Mouse (Mus musculus): ENCODE data around the gene Il2rg. TPM values are rescaled to one million over a fixed set of nuclear protein-coding genes. Genes with fewer than 3 reads are reported as not detected.

The Il2rg gene
- 21.5 and 23.4 TPM in 2 replicates for polyA plus RNA-seq (2012; rRNA removed; ENCODE audit: low replicate concordance)

DNA sequence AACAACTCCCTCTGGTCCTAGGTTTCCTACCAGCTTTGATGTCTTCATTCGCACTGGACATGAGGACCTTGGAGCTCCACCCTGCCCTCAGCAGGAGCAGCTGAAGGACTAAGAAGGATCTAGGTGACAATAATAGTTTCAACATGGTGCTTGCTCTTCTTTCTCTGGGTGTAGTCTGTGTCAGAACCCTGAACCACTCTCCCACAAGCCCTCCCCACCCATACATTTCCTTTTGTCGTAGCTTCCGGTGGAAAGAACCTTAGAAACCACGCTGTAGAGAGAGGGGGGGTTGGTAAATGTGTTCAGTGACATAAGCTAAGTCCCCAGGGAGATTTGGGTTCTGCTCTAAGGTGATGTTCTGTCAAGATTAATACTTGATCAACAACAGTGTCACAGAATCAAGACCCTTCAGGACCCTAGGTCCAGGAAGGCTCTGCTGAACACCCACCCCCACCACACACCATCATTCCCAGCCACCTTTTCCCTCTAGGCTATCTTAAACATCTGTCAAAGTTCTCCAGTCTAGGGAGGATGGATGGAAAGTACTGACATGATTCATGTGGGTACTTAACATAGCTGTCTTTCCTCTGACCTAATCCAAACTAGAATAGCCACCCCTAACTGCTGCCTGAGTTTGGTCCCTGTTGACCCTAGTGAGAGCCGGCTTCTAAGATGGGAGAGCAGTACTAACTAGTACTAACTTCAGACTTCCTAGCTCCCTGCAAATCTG lies at the start of gene Il2rg:
Gene Il2rg (minus strand): TSS at position 231 of the 730 bp plus-strand sequence.

DNA sequence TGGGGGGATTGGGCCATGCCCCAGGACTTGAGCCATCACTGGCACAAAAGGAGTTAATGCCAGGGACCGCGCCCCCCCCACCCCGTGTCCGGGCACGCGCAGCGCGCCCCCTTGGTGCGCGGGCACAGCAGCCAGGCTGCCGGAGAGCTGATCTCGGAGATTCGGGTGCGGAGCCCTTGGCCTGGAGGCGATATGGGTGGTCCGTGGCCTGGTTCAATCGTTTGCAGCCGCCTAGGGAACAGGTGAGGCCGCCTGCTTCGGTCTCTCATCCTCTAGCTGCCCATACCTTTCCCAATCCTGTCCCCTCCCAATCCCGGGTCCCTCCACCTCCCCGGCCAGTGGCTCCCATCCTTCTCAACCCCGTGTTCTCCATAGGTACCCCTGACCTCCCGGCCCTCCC lies 31.0 kb upstream of the Il2rg start, which contains the start of gene Nlgn3:
Gene Nlgn3 (plus strand): TSS at position 114 of the 400 bp plus-strand sequence.

DNA sequence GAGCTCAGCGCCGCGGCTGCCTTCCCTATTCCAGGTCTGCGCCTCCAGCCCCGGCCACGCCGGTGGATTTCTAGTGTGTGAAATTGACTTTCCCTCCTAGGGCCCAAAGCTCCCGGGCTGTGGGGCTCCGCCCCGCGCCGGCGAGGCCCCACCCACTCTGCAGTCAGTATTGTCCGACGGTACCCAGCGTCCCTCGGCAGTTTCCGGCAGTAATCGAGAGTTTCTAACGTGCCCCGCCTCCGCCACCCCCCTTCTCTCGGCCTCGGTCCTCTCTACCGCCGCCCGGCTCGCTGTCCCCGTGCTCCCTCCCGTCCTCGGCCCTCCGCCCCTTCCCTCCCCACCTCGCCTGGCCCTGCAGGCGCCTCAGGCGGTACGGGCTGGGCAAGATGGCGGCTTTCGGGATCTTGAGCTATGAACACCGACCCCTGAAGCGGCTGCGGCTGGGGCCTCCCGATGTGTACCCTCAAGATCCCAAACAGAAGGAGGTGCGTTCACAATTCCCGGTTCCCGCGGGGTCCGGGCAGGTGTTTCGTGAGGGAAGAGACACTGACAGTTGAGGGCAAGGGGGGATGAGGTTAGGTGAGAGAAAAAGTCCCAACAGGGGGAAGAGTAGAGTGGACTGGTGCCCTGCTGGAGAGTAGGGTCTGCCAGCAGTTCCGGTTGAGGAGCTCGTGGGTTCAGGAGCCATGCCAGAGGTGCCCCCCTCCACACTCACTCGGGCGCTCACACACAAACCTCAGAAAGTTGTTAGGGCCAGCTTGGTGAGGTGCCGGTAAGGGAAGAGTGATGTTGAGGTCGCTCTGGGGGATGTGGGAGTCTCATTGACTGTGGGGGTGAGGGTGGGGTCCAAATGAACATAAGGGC lies 6.1 kb upstream of the Il2rg start, which contains the start of gene Med12:
Gene Med12 (plus strand): TSS at position 156 of the 864 bp plus-strand sequence.

DNA sequence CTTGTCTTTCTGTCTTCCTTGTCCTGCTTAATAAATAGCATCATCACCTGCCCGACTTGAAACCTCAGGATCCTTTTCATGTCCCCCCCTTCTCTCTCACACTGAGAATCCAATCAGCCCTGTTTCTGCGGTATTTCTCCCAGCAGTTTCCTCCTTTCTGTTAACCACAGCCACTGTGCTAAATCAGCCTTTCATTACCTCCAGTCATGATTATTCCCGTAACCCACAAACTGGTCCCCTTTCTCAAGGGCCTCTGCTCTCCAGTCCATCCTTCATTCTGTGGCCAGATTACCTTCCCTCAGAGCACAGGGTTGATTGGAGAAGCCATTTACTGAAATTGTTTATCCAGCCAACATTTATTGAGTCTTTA lies 685 bp upstream of the Il2rg start, which contains the start of gene Gm20489:
Gene Gm20489 (minus strand): TSS at position 269 of the 370 bp plus-strand sequence.

DNA sequence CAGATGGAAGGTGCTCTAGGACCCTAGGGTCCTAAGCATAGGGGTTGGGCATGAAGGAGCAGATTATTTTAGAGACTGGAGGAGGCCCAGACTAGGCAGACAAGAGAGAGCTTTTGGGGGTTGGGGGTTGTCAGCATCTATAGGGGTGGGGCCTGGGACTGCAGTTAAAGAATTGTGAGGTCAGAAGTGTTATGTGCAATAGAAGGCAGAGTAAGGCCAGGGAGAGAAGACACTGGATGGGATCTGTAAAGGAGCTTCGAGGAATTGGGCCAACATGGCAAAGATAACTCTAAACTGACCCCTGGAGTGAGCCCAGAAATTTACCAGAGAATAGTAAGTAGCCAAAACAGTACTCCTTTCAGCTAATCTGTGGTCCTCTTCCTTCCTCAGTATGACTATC lies 4.2 kb downstream of the Il2rg start, which contains the start of gene Gm614:
Gene Gm614 (minus strand): TSS at position 101 of the 400 bp plus-strand sequence.

GRCm38 (mm10) chrX:101253952-101254729 lies 13.9 kb downstream of the Il2rg start, which contains the start of gene Foxo4:
Gene Foxo4, plus strand, starts transcription at chrX:101254528.

DNA sequence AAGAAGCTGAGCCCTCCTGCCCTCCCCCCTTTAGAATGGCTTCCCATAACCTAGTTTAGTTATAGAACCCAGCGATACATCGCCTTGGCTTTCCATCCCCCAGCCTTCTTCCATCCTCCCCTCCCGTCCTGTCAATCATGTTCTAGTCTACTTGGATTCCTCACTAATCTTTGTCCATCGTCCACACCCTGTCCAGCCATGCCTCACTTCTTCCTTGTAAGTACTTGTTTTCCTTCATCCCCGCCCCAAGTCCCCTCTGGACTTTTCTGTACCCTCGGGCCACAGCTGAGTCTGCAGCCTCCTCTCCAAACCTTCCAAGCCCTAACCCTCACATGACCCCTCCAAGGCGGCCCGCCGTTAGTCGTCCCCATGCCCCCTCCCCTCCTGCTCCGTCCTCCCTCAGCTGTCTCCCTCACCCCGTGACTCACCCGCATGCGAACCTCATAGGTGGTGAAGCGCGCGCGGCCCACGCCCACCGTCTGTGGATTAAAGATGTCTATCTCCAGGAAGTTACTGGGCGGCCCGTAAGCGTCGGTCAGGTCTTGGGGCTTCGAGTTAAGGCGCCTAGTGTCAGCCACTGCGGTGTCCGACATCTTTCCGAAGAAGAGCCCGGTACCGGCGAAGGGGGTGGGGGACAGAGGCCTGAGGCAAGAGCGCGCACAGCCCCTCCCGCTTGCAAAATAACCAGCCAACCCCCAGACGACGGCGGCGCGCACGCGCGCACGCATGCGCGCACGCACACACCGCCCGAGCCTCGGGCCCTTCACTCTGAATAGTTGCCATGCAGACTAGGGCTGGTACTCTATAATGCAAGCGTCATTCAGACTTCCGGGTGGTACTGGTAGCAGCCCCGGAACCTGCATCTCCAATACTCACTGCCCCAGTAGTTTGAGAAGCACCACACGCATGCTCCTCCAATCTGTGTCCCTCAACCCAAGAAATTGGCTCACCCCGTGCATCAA lies 45.9 kb downstream of the Il2rg start, which contains the start of gene Snx12:
Gene Snx12 (minus strand): TSS at position 730 of the 962 bp plus-strand sequence.

Other genes starting within 250 kb of the Il2rg start
- gene Tex11, start 208.6 kb downstream of the Il2rg start, polyA plus RNA-seq (2012; rRNA removed; ENCODE audit: low replicate concordance) = not detected in 2 replicates
- 1.0 and 3.1 TPM in 2 replicates for gene Slc7a3, start 182.2 kb downstream of the Il2rg start, polyA plus RNA-seq (2012; rRNA removed; ENCODE audit: low replicate concordance)
- gene Snx12, start 45.7 kb downstream of the Il2rg start, polyA plus RNA-seq (2012; rRNA removed; ENCODE audit: low replicate concordance) = 19.1 and 27.4 TPM in 2 replicates
- gene Foxo4, start 13.7 kb downstream of the Il2rg start, polyA plus RNA-seq (2012; rRNA removed; ENCODE audit: low replicate concordance) = 49.5 and 50.2 TPM in 2 replicates
- 0.34 TPM in 1 of 2 replicates, not detected in the other for gene Gm614, start 4.3 kb downstream of the Il2rg start, polyA plus RNA-seq (2012; rRNA removed; ENCODE audit: low replicate concordance)
- gene Gm20489, start 768 bp upstream of the Il2rg start, polyA plus RNA-seq (2012; rRNA removed; ENCODE audit: low replicate concordance) = not detected in 2 replicates
- 98.8 and 147 TPM in 2 replicates for gene Med12, start 5.8 kb upstream of the Il2rg start, polyA plus RNA-seq (2012; rRNA removed; ENCODE audit: low replicate concordance)
- 0.20 and 2.4 TPM in 2 replicates for gene Nlgn3, start 30.9 kb upstream of the Il2rg start, polyA plus RNA-seq (2012; rRNA removed; ENCODE audit: low replicate concordance)
- 1.9 TPM in 1 of 2 replicates, not detected in the other for gene Gjb1, start 108.1 kb upstream of the Il2rg start, polyA plus RNA-seq (2012; rRNA removed; ENCODE audit: low replicate concordance)
- 26.1 and 52.2 TPM in 2 replicates for gene Zmym3, start 152.6 kb upstream of the Il2rg start, polyA plus RNA-seq (2012; rRNA removed; ENCODE audit: low replicate concordance)
- 86.8 and 191 TPM in 2 replicates for gene Nono, start 161.1 kb upstream of the Il2rg start, polyA plus RNA-seq (2012; rRNA removed; ENCODE audit: low replicate concordance)
- gene Itgb1bp2, start 180.8 kb upstream of the Il2rg start, polyA plus RNA-seq (2012; rRNA removed; ENCODE audit: low replicate concordance) = 0.17 and 0.66 TPM in 2 replicates

Data from subcutaneous adipose tissue, adult 2 months (tissue).